Mouse (Mus musculus) ovary, adult 10 weeks (tissue): Measurements from ENCODE around the gene Thap12. TPM values are rescaled to one million over a fixed set of nuclear protein-coding genes. Genes with fewer than 3 reads are reported as not detected.

Source experiments
- polyA plus RNA-seq: library from polyadenylated mRNA; stranded (reverse); fragments of 350-450 nt; fragmentation: Illumina TruSeq; extraction: RNeasy Lipid Tissue Mini Kit (QIAGEN cat#74804); gene quantifications from one replicate; pipeline ENCODE4 v1.2.3, GENCODE M21; 2014

The Thap12 gene
- 242 TPM for polyA plus RNA-seq

DNA sequence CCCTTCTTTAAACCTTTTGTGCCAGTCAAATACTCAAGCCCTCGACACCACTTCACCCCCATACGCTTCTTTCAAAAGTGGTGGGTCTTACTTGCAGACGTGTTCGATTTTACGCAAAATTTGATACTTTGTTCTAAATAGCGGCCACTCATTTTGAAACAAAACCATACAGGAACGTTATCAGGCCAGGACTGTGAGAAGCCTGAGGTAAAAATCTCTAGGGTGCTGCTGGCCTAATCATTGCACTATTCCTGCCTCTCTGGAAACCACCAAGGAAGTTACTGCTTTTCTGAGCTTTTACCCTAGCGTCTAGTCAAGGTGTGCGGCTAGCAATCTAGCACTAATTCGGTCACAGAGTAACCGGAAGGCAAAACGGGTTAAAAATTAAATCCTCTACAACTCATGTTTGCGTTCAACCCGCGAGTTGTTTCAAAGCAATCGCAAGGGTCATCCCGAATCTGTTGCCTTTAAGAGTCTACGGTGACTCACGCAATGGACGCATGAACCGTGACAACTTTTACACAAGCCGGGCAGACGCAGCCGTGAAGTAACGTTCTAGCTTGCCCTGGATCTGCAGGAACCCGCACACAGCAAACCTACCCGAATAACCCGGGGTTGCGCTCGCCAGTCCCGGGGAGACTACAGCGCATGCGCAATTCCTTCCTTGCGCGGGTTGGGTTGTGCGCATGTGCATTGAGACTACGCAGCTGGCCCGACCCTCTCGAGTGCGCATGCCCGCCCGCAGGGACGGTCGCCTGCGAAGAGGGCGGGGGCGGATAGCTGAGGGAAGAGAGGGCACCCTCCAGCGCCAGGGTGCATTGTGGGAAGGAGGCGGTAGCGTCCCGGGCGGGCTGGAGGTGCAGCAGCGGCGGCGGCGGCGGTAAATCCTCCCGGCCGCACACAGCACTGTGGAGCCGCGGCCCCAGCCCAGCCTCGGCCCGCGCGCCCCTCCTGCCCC lies at the start of gene Thap12:
Thap12 (plus strand) TSS at position 821 of the 958 bp plus-strand sequence.

DNA sequence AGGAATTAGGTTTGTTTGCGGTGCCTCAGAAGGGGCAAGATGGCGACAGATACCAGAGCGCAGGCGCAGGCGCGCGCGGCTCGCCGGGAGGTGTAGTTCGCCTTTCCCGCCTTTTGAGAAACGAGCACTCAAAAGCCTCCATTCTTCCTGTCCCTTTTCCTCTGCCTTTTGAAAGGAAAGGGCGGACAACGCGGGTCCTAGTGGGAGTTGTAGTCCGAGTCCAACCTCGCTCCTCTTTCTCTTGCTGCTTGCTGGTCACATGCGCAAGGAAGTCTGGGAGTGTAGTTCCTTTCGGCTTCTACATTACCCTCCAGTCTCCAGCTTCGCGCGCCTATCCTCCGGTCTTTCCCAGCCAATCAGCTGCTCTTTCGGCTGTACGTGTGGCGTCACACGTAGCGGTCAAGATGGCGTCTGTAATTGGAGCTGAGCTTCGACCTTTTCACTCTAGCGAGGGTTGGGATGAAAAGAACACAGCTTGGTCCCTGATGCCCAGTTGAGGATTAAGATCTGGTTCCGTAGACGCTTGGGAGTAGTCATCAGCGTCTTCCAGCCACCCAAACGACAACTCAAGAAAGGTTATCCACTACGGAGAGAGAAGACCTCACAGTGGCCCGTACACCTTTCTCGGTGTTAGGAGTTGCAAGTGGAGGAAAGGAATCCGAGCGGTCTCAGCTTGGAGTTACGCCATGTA lies 46.2 kb upstream of the Thap12 start, which contains the start of gene Emsy:
Emsy (minus strand) TSS at position 253 of the 691 bp plus-strand sequence.

Other genes with a start within 250 kb of the Thap12 start
- gene Lrrc32, start 213.8 kb upstream of the Thap12 start, polyA plus RNA-seq = 1.6 TPM
- 75.3 TPM for gene Emsy, start 46.3 kb upstream of the Thap12 start, polyA plus RNA-seq
- gene Wnt11, start 132.0 kb downstream of the Thap12 start, polyA plus RNA-seq = 0.31 TPM